Mouse (Mus musculus) hindbrain, embryonic 15.5 days (tissue): ENCODE measurements around the gene Trim2. TPM values are rescaled to one million over a fixed set of nuclear protein-coding genes. Genes with fewer than 3 reads are reported as not detected.

Source experiments
- ATAC-seq: fragments of 200-750 bp; cut with Nextera tagmentation; 2 replicates; pipeline ENCODE4 v1.8.0; 2017; ENCODE audit warnings: low read depth, moderate number of reproducible peaks, moderate TSS enrichment; ENCODE audit not compliant: low FRiP score
- H3K27ac ChIP-seq: fragments of 300-500 bp; sonication (generic); replicated peaks from 2 replicates; pipeline ENCODE4 v1.5.1; 2015; ENCODE audit warnings: mild to moderate bottlenecking, inconsistent platforms
- H3K27me3 ChIP-seq: fragments of 300-500 bp; sonication (generic); 2 replicates; pipeline ENCODE4 v1.6.1; 2015; ENCODE audit warnings: control low read depth, inconsistent platforms
- H3K36me3 ChIP-seq: fragments of 300-500 bp; sonication (generic); 2 replicates; pipeline ENCODE4 v1.6.1; 2015; ENCODE audit warnings: control low read depth, inconsistent platforms
- H3K4me1 ChIP-seq: fragments of 300-500 bp; sonication (generic); replicated peaks from 2 replicates; pipeline ENCODE4 v1.6.1; 2015; ENCODE audit warnings: control low read depth, inconsistent platforms
- H3K4me2 ChIP-seq: fragments of 300-500 bp; sonication (generic); 2 replicates; pipeline ENCODE4 v1.6.1; 2015; ENCODE audit warnings: moderate library complexity, mild to moderate bottlenecking, inconsistent platforms
- H3K4me3 ChIP-seq: fragments of 300-500 bp; sonication (generic); 2 replicates; pipeline ENCODE4 v1.5.1; 2015; ENCODE audit warnings: mild to moderate bottlenecking, inconsistent platforms
- H3K9ac ChIP-seq: fragments of 300-500 bp; sonication (generic); 2 replicates; pipeline ENCODE4 v1.6.1; 2015; ENCODE audit warnings: inconsistent platforms
- H3K9me3 ChIP-seq: fragments of 300-500 bp; sonication (generic); 2 replicates; pipeline ENCODE4 v1.6.1; 2016; ENCODE audit warnings: control low read depth, inconsistent platforms
- WGBS: fragments of 180-500 bp; shearing (Covaris S2); methylation state at CpG from one replicate; pipeline ENCODE4 v1.1.7; 2015; 5-methylcytosine and 5-hydroxymethylcytosine counted together
- polyA plus RNA-seq: library from polyadenylated mRNA; unstranded; fragments of >200 nt; fragmentation: Nextera tagmentation; extraction: Ambion mirVana; gene quantifications from 2 replicates; pipeline ENCODE4 v1.2.1, GENCODE M21; 2015

Trim2 gene
- polyA plus RNA-seq, 1 experiment from 2014 or later: 139 TPM

DNA sequence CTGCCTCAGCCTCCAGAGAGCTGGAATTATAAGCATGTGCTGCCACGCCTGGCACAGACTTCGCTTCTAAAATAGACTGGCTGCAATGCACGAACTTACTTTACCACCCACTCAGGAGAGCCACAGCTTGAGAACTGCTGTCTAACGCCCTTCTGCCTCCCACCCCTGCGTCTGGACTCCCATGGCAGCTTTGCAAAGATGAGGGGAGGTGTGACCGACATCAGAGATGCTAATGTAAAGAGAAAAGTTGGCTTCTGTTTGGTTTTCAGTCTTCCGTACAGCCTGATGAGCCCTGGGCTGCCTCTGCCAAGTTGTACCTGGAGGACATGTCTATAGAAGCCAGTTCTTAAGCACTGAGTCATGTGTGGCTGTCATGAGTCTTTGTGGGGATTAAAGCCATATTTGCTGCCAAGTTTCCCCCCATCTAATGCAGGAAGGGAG lies 60.2 kb downstream of the Trim2 start:
- no peak overlapping the region for H3K27ac ChIP-seq
- no peak overlapping the region for H3K4me2 ChIP-seq
- no peak overlapping the region for H3K4me3 ChIP-seq
- no peaks in the 10 kb centered on the region for H3K9me3 ChIP-seq
- ATAC-seq: no peak
- peaks cover 12% of the 10 kb centered on the region; the same call in 1 of the 2 replicates for H3K4me1 ChIP-seq
- 72% methylated on average over 7 of the region's 7 CpGs for WGBS
- H3K36me3 ChIP-seq: no peaks in the 10 kb centered on the region
- H3K27me3 ChIP-seq: no peaks in the 10 kb centered on the region
- no peak overlapping the region for H3K9ac ChIP-seq

DNA sequence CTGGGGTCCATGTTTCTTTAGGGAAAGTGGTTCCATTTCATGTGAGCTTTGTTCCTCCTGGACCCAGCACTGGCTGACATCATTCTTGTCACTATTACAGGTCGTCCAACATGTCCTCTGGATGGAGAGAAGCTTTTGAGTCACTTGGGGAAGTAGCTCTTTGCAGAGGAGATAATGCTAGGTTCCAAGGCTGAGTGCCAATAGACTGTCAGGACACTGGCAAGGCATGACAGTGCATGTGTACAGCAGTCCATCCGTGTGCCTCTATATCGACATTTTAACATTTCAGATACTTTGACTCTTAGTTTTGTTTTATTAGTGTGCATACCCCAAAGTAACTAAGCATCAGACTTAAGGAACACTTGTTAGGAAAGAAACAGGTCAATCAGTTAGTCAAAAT lies 63.6 kb downstream of the Trim2 start:
- no peaks in the 10 kb centered on the region; the same call in 1 of the 2 replicates for H3K9me3 ChIP-seq
- no peaks in the 10 kb centered on the region for H3K36me3 ChIP-seq
- WGBS: 82% methylated on average over 3 of the region's 3 CpGs
- H3K27me3 ChIP-seq: no peaks in the 10 kb centered on the region
- ATAC-seq: no peak
- no peak overlapping the region for H3K4me2 ChIP-seq
- H3K4me1 ChIP-seq: peaks cover 12% of the 10 kb centered on the region; the same call in 1 of the 2 replicates
- H3K27ac ChIP-seq: no peak overlapping the region
- H3K9ac ChIP-seq: no peak overlapping the region
- H3K4me3 ChIP-seq: no peak overlapping the region

DNA sequence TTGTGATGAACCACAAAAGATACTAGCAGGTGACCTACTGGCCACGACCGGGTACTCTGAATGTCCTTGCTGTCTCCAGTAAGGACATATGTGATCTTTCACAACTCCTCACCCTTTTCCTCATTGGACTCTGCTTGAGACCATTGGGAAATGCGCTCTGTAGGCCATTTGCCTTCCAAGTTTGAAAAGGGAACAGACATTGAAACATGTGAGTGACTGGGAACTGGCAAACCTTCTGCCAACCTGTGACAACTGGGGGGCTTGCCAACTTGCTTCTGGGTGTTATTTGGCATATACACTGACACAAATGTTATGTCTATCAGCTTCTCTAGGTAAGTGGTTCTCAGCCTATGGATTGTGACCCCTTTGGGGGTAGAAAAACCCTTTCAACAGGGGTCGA lies 64.2 kb downstream of the Trim2 start:
- H3K4me2 ChIP-seq: no peak overlapping the region
- no peak overlapping the region for H3K4me3 ChIP-seq
- no peaks in the 10 kb centered on the region for H3K36me3 ChIP-seq
- WGBS: 87% methylated on average over 4 of the region's 4 CpGs
- no peaks in the 10 kb centered on the region; the same call in 1 of the 2 replicates for H3K9me3 ChIP-seq
- H3K27ac ChIP-seq: no peak overlapping the region
- H3K9ac ChIP-seq: no peak overlapping the region
- no peak for ATAC-seq
- no peaks in the 10 kb centered on the region for H3K27me3 ChIP-seq
- peaks cover 6% of the 10 kb centered on the region; the same call in 1 of the 2 replicates for H3K4me1 ChIP-seq

DNA sequence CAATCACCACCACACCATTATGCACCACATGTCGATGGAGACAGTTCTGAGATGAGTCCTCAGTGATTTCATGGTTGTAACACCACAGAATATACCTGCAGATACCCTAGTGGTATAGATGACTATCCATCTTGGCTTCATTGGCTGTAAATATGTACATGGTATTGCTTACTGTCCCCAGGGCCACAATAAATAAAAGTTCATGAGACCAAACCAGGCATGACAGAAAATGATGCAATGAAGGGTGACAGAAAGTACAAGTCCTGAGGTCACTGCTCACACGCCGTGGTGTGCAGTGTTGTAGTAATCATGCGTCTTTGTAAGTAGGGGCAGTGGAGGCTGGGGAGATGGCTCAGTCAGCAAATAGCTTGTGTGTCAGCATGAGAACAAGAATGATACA lies 65.6 kb downstream of the Trim2 start:
- Histone ChIP-seq H3K9ac (no peak overlapping the region), H3K4me3 (no peak overlapping the region), H3K4me1 (no peaks in the 10 kb centered on the region), H3K36me3 (no peaks in the 10 kb centered on the region), H3K27ac (no peak overlapping the region), H3K9me3 (no peaks in the 10 kb centered on the region; the same call in 1 of the 2 replicates), H3K27me3 (no peaks in the 10 kb centered on the region), H3K4me2 (no peak overlapping the region)
- WGBS: 95% methylated on average over 4 of the region's 4 CpGs
- ATAC-seq: no peak

DNA sequence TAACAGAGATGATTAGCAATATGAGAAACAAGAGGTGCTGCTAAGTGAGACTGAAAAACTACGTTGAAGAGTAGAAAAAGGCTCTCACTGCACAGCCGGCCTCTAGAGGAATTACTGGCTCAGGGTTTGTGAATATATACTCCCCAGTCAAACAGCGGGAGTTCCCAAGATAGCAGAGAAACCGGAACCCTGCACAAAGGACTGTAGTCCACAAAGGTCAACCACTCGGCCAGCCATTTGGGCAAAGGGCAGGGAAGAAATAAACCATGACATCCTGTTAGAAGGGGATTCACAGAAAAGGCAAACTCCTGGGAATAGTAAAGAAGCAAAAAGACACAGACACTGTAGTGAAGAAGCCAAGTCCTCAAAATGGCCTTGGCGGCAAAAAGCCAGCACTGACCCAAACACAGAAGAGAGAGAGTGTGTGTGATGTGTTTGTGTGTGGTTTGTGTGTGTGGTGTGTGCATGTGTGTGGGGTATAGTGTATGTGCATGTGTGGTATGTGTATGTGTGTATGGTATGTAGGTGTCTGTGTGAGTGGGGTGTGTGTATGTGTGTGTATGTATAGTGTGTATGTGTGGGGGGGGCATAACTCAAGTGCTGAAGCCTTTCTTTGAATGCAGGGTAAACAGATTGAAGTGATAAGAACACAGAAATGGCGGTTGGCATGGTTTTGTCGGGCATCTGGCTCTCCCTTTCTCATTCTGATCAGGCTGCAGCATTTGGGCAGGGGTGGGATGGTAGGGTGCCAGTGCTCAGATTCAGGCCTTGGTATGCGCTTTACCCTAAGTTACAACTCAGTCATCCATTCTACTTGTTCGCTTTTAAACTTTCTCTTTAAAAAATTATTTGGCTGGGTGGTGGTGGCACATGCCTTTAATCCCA lies 71.0 kb downstream of the Trim2 start:
- Histone ChIP-seq H3K4me2 (no peak overlapping the region), H3K27me3 (no peaks in the 10 kb centered on the region), H3K36me3 (no peaks in the 10 kb centered on the region), H3K9me3 (no peaks in the 10 kb centered on the region), H3K9ac (no peak overlapping the region), H3K4me1 (peaks cover 12% of the 10 kb centered on the region), H3K4me3 (no peak overlapping the region), H3K27ac (no peak overlapping the region)
- WGBS: 54% methylated on average over 10 of the region's 10 CpGs
- ATAC-seq: no peak

DNA sequence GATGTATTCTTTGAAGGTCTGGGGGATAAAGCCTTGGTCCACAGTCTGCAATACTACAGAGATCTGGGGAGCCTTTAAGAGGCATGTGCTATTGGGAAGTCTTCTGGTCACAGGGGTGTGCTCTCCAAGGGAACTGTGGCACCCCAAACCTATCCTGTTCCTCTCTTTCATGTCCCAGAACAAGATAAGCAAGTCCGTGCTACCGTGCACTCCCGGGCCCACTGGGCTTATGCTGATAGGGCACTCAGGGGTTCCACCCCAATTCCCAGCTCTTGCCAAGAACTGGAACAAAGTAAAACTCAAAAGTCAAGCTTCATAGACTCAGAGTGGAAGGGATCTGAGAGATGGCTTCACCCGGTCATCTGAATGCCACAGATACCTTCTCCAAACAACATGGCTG lies 72.1 kb downstream of the Trim2 start:
- ATAC-seq: no peak
- no peaks in the 10 kb centered on the region for H3K27me3 ChIP-seq
- H3K9me3 ChIP-seq: no peaks in the 10 kb centered on the region
- H3K27ac ChIP-seq: no peak overlapping the region
- H3K4me1 ChIP-seq: peaks cover 14% of the 10 kb centered on the region
- H3K36me3 ChIP-seq: no peaks in the 10 kb centered on the region
- no peak overlapping the region for H3K4me2 ChIP-seq
- no peak overlapping the region for H3K4me3 ChIP-seq
- H3K9ac ChIP-seq: no peak overlapping the region
- 90% methylated on average over 4 of the region's 4 CpGs for WGBS

DNA sequence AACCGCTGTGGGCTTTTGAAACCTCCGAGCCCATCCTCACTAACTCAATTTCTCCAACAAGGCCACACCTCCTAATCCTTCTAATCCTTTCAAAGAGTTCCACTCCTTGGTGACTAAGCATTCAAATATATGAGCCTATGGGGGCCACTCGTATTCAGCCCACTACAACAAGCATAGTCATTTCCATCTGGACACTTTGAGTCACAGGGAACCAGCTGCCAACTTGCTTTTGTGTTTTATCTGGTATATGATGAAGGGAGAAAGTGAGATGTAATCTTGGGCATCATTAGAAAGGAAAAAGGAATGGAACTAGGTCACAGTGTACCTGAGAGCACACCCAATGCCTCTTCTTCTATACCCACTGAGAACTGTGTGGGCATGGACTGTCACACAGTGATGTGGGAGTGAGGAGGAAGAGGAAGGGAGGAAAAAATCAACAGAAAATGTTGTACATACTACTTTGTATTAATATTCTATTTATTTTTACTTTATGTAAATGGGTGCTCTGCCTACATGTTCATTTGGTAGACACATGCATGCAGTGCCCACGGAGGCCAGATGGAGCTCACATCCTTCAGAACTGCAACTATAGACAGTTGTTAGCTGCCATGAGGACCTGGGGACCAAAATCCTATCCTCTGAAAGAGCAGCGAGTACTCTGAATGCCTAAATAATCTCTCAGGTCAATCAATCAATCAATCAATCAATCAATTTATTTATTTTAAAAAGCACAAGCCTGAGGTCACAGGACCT lies 72.8 kb downstream of the Trim2 start:
- H3K9me3 ChIP-seq: no peaks in the 10 kb centered on the region
- no peak overlapping the region for H3K4me2 ChIP-seq
- no peaks in the 10 kb centered on the region for H3K36me3 ChIP-seq
- H3K4me1 ChIP-seq: peaks cover 20% of the 10 kb centered on the region
- 87% methylated on average over 5 of the region's 5 CpGs for WGBS
- ATAC-seq: no peak
- H3K27me3 ChIP-seq: no peaks in the 10 kb centered on the region
- H3K27ac ChIP-seq: no peak overlapping the region
- H3K9ac ChIP-seq: no peak overlapping the region
- H3K4me3 ChIP-seq: no peak overlapping the region

DNA sequence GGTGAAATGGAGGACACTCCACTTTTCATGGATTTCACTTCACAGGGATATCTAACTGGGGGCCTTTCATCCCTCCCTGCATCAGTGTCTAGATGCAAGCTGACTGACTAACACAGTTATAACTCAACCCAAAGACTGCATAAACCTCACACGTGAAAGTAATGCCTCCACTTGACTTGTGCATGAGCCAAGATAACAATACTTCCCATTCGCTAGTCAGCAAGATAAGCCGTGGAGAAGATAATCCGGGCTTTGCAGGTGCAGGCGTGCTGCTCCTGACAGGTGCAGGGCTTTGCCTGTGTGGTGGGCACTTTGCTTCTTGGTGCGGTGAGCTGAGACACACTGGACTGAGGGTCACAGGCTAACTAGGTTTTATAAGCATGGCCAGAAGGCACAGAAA lies 74.4 kb downstream of the Trim2 start:
- Histone ChIP-seq H3K27ac (no peak overlapping the region), H3K27me3 (no peaks in the 10 kb centered on the region), H3K4me2 (no peak overlapping the region), H3K9me3 (no peaks in the 10 kb centered on the region), H3K36me3 (no peaks in the 10 kb centered on the region), H3K4me1 (peaks cover 27% of the 10 kb centered on the region), H3K9ac (no peak overlapping the region), H3K4me3 (no peak overlapping the region)
- ATAC-seq: no peak
- WGBS: 90% methylated on average over 6 of the region's 6 CpGs

DNA sequence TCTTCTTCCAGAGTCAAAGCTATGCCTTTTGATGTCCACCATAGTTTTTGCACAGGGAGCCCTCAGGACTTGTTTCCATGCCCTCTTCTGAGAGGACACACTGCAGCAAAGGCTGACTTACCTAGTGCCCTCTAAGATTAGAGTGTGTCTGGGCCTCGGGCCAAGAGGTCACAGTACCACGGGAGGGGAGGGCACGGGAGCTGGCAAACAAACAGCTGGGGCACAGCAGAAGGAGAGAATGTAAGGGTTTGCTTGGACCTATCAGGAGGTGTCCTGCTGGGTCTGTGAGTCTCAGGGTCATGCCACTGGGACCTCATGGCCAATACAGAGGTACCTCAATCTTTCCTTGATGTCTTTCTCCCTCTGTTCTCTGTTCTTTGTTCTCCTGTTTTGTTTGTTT lies 75.7 kb downstream of the Trim2 start:
- no peak overlapping the region for H3K27ac ChIP-seq
- no peaks in the 10 kb centered on the region for H3K36me3 ChIP-seq
- H3K9ac ChIP-seq: no peak overlapping the region
- 4% methylated on average over 3 of the region's 3 CpGs for WGBS
- ATAC-seq: no peak
- no peak overlapping the region for H3K4me2 ChIP-seq
- H3K4me3 ChIP-seq: no peak overlapping the region
- no peaks in the 10 kb centered on the region for H3K27me3 ChIP-seq
- peaks cover 27% of the 10 kb centered on the region for H3K4me1 ChIP-seq
- no peaks in the 10 kb centered on the region for H3K9me3 ChIP-seq

DNA sequence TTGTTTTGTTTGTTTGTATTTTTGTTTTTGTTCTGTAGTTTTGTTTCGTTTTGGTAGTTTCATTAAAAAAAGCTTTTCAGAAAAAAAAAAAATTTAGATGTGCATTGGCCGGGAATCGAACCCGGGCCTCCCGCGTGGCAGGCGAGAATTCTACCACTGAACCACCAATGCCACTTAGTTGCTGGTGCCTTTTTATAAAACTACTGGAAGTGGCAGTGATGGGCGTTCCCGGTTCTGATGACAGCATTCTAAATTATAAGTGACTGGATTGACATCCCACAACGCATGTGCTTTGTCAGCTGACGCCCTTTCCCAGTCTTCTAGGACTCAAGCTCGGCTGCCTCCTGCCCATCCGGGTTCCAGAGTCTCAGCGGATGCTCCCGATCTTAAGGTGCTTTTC lies 77.8 kb downstream of the Trim2 start:
- WGBS: 9% methylated on average over 15 of the region's 15 CpGs
- H3K9ac ChIP-seq: no peak overlapping the region
- H3K27me3 ChIP-seq: no peaks in the 10 kb centered on the region
- peak overlapping the region; percentile 45 for H3K4me3 ChIP-seq
- ATAC-seq: peak; percentile 15; the same call in 1 of the 2 replicates
- peak overlapping the region; percentile 80; the same call in 1 of the 2 replicates for H3K27ac ChIP-seq
- H3K4me2 ChIP-seq: peak overlapping the region; percentile 84
- peaks cover 21% of the 10 kb centered on the region for H3K4me1 ChIP-seq
- no peaks in the 10 kb centered on the region for H3K36me3 ChIP-seq
- no peaks in the 10 kb centered on the region for H3K9me3 ChIP-seq

DNA sequence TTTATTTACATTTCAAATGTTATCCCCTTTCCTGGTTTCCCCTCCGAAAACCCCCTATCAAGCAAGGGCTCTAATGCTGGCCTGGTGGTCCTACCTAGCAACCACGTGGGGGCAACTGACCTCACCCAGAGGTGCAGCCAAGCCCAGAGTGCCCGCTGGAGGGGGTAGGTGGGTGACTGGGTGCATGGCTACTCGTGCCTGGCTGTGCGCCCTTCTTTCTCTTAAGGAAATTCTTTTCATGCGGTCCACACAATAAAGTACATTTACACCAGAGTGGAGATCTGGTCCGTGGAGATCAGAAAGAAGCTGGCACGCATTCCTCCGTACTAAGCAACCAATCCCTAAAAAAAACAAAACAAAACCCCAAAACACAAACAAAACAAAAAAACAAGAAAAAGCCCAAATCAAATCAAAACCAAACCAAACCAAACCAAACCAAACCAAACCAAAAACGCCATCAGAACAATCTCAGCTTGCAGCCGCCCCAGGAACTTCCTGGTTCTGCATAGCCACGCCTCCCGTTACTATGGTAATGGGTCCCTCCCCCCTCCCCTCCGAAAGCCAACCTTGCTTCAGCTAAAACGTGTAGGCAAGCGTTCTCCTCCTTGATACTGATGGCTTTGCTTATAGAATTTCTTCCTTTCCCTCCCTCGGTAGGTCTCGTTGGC lies 78.3 kb downstream of the Trim2 start:
- WGBS: 2% methylated on average over 18 of the region's 18 CpGs
- peak overlapping the region; percentile 36 for H3K9ac ChIP-seq

DNA sequence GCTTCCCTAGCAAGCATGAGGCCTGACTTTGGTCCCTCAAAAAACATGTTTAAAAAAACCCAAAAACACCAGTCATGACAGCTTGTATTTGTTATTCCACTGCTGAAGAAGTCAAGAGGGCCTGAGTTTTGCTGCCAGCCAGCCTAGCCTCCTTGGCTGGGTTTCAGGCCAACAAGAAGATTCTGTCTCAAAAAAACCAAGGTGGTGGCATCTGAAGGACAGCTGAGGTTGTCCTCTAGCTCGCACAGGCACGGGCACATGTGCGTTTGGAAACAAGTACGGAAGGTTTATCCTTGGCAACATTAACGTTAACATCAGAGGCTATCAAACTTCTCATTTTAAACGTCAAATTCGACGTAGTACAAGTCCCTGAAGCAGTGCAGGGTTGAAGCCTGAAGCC lies 79.0 kb downstream of the Trim2 start:
- Histone ChIP-seq H3K9me3 (no peaks in the 10 kb centered on the region), H3K27ac (0 out of 2 replicates have a peak overlapping the region, but pooled peaks have one; percentile 32), H3K4me1 (peaks cover 21% of the 10 kb centered on the region), H3K27me3 (no peaks in the 10 kb centered on the region), H3K36me3 (no peaks in the 10 kb centered on the region), H3K4me3 (no peak overlapping the region), H3K9ac (no peak overlapping the region), H3K4me2 (peak overlapping the region; percentile 84)
- 30% methylated on average over 8 of the region's 8 CpGs for whole genome bisulfite sequencing
- ATAC-seq: no peak

More for the DNA sequence above, 78.3 kb downstream of the Trim2 start:
- ATAC-seq: peak; percentile 82
- Histone ChIP-seq H3K4me3 (peak overlapping the region; percentile 45), H3K9me3 (no peaks in the 10 kb centered on the region), H3K4me2 (peak overlapping the region; percentile 84), H3K4me1 (peaks cover 21% of the 10 kb centered on the region), H3K27ac (peak overlapping the region; percentile 80), H3K27me3 (no peaks in the 10 kb centered on the region), H3K36me3 (no peaks in the 10 kb centered on the region)
